Mouse (Mus musculus) lung, postnatal 0 days (tissue): Measurements from ENCODE around the gene Cish. TPM values are rescaled to one million over a fixed set of nuclear protein-coding genes. Genes with fewer than 3 reads are reported as not detected.

Experiments
- ATAC-seq: fragments of 200-750 bp; cut with Nextera tagmentation; 2 replicates; pipeline ENCODE4 v1.8.0; 2017; ENCODE audit warnings: moderate library complexity
- DNase-seq: peaks from one replicate; pipeline ENCODE4 v3.0.0-alpha.2; 2016; ENCODE audit warnings: low spot score
- H3K27ac ChIP-seq: fragments of 300-500 bp; sonication (generic); 2 replicates; pipeline ENCODE4 v1.5.1; 2014; ENCODE audit warnings: antibody characterized with exemption, mild to moderate bottlenecking, low read length, mixed read lengths
- H3K27me3 ChIP-seq: fragments of 300-500 bp; sonication (generic); replicated peaks from 2 replicates; pipeline ENCODE4 v1.6.1; 2014; ENCODE audit warnings: low read length, mixed read lengths; ENCODE audit not compliant: insufficient read depth
- H3K36me3 ChIP-seq: fragments of 300-500 bp; sonication (generic); 2 replicates; pipeline ENCODE4 v1.6.1; 2014; ENCODE audit warnings: low read length, mixed read lengths; ENCODE audit not compliant: insufficient read depth
- H3K4me1 ChIP-seq: fragments of 300-500 bp; sonication (generic); 2 replicates; pipeline ENCODE4 v1.6.1; 2014; ENCODE audit warnings: antibody characterized with exemption, low read depth, low read length, mixed read lengths; ENCODE audit not compliant: insufficient read depth
- H3K4me2 ChIP-seq: fragments of 300-500 bp; sonication (generic); replicated peaks from 2 replicates; pipeline ENCODE4 v1.6.1; 2014; ENCODE audit warnings: low read depth, mild to moderate bottlenecking, low read length, moderate library complexity, mixed read lengths
- H3K4me3 ChIP-seq: fragments of 300-500 bp; sonication (generic); 2 replicates; pipeline ENCODE4 v1.5.1; 2014; ENCODE audit warnings: low read depth, low read length
- H3K9ac ChIP-seq: fragments of 300-500 bp; sonication (generic); replicated peaks from 2 replicates; pipeline ENCODE4 v1.6.1; 2014; ENCODE audit warnings: low read depth, mild to moderate bottlenecking
- H3K9me3 ChIP-seq: fragments of 300-500 bp; sonication (generic); 2 replicates; pipeline ENCODE4 v1.6.1; 2016; ENCODE audit warnings: low read length, mixed read lengths
- CTCF ChIP-seq: IDR thresholded peaks from 2 replicates; pipeline ENCODE4 v1.5.1; 2016; ENCODE audit warnings: antibody characterized with exemption, mild to moderate bottlenecking
- EP300 ChIP-seq: IDR thresholded peaks from 2 replicates; pipeline ENCODE4 v1.6.1; 2016; ENCODE audit warnings: antibody characterized with exemption, mild to moderate bottlenecking, control low read depth
- WGBS: fragments of 180-500 bp; shearing (Covaris S2); extraction: QIAGEN DNeasy Blood & Tissue Kit; methylation state at CpG from one replicate; pipeline ENCODE4 v1.1.7; 2014; 5-methylcytosine and 5-hydroxymethylcytosine counted together
- polyA plus RNA-seq: library from polyadenylated mRNA; unstranded; fragments of >200 nt; fragmentation: Nextera tagmentation; extraction: Ambion mirVana; gene quantifications from 2 replicates; pipeline ENCODE4 v1.2.1, GENCODE M21; 2015

Gene Cish
- polyA plus RNA-seq, 1 experiment from 2014 or later, result 49.2 TPM

DNA sequence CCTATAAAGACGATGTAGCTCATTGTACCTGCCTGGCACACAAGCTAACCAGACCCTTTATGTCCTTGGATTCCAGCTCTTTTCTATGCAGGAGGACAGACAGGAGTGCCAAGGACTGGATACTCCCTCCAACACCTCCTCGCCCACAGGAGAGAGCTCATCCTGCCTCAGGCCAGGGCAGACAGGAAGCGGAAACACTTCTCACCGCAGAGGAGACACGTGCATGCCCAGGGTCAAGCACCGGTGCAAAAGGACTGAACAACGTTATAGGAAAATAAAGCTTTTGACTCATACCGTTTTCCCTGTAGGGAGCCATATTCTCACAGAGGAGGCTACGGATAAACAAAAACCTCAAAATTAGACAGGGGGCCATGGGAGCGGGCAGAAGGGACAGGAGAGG, 22.6 kb upstream of the Cish start:
- H3K27ac ChIP-seq, result no peak overlapping the region
- no peak for TF ChIP-seq CTCF
- no peak for TF ChIP-seq EP300
- WGBS, result 47% methylated on average over 10 of the region's 10 CpGs
- H3K4me3 ChIP-seq, result no peak overlapping the region
- ATAC-seq (no peak), DNase-seq (no peak)
- no peaks in the 10 kb centered on the region for H3K9me3 ChIP-seq
- H3K9ac ChIP-seq, result no peak overlapping the region
- H3K4me2 ChIP-seq, result no peak overlapping the region
- H3K36me3 ChIP-seq, result no peaks in the 10 kb centered on the region
- H3K4me1 ChIP-seq, result no peaks in the 10 kb centered on the region
- H3K27me3 ChIP-seq, result no peaks in the 10 kb centered on the region

GRCm38 (mm10) chr9:107274751-107275150, 21.1 kb upstream of the Cish start:
- H3K27me3 ChIP-seq, result no peaks in the 10 kb centered on the region
- WGBS, result 71% methylated on average over 6 of the region's 6 CpGs
- DNase-seq (no peak), ATAC-seq (no peak)
- no peak overlapping the region for H3K9ac ChIP-seq
- H3K36me3 ChIP-seq, result no peaks in the 10 kb centered on the region
- H3K4me2 ChIP-seq, result no peak overlapping the region
- no peak overlapping the region for H3K4me3 ChIP-seq
- peaks cover 5% of the 10 kb centered on the region; the same call in 1 of the 2 replicates for H3K4me1 ChIP-seq
- H3K27ac ChIP-seq, result no peak overlapping the region
- no peaks in the 10 kb centered on the region for H3K9me3 ChIP-seq
- no peak for TF ChIP-seq CTCF
- no peak for TF ChIP-seq EP300

DNA sequence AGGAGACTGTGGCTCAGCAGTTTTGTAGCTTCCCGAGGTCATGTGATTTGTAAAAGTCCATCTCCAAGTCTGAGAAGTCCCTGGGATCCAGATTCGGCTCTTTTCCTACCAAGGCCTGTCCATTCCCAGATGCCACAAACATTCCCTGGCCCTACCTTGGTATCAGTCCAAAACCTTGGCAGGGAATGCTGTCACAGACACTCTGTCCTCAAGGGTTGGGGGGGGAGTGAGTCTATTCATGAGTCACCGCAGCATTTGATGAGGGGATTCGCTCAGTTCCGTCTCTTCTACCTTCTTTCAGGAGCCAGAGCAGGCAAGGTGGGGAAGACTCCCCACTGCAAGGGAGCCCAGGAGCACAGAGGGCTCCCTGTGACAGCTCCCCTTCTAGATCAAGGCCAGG, 20.1 kb upstream of the Cish start:
- no peak for DNase-seq
- Histone ChIP-seq H3K9me3 (no peaks in the 10 kb centered on the region), H3K27ac (no peak overlapping the region), H3K36me3 (no peaks in the 10 kb centered on the region), H3K4me1 (peaks cover 11% of the 10 kb centered on the region), H3K9ac (no peak overlapping the region), H3K4me2 (no peak overlapping the region), H3K4me3 (no peak overlapping the region), H3K27me3 (no peaks in the 10 kb centered on the region)
- WGBS, result 81% methylated on average over 5 of the region's 5 CpGs
- ATAC-seq, result no peak
- TF ChIP-seq CTCF (no peak), EP300 (no peak)

DNA sequence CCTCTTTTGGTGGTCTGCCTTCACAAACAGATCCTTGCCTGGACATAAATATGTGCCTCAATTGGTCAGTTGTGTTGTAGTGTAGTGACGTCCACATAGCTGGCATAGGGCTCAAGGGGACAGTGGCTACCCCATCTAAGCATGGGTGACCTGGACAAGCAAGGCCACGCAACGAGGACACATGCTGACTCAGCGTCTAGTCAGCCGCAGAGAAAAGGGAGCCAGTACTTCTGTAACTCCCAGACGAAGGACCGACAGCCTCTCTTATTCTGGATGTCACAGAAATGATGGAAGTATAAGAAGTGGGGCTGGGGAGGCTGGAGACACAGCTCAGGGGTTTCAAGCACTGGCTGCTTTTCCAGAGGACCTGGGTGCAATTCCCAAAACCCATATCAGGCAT, 18.2 kb upstream of the Cish start:
- peaks cover 11% of the 10 kb centered on the region for H3K4me1 ChIP-seq
- H3K36me3 ChIP-seq, result no peaks in the 10 kb centered on the region
- H3K4me3 ChIP-seq, result no peak overlapping the region
- WGBS, result 74% methylated on average over 7 of the region's 7 CpGs
- H3K9me3 ChIP-seq, result no peaks in the 10 kb centered on the region
- H3K4me2 ChIP-seq, result no peak overlapping the region
- TF ChIP-seq CTCF, result no peak
- TF ChIP-seq EP300, result no peak
- no peak overlapping the region for H3K27ac ChIP-seq
- H3K27me3 ChIP-seq, result no peaks in the 10 kb centered on the region
- no peak overlapping the region for H3K9ac ChIP-seq
- ATAC-seq (no peak), DNase-seq (no peak)

- Histone ChIP-seq H3K9me3 (no peaks in the 10 kb centered on the region), H3K4me3 (no peak overlapping the region), H3K27ac (no peak overlapping the region), H3K36me3 (no peaks in the 10 kb centered on the region), H3K9ac (no peak overlapping the region), H3K4me1 (peaks cover 11% of the 10 kb centered on the region), H3K4me2 (no peak overlapping the region), H3K27me3 (no peaks in the 10 kb centered on the region)
- TF ChIP-seq EP300, result no peak
- TF ChIP-seq CTCF, result no peak
- 50% methylated on average over 4 of the region's 4 CpGs for WGBS
- ATAC-seq (no peak), DNase-seq (no peak)
Observed at GRCm38 (mm10) chr9:107278126-107278525, 17.7 kb upstream of the Cish start.

DNA sequence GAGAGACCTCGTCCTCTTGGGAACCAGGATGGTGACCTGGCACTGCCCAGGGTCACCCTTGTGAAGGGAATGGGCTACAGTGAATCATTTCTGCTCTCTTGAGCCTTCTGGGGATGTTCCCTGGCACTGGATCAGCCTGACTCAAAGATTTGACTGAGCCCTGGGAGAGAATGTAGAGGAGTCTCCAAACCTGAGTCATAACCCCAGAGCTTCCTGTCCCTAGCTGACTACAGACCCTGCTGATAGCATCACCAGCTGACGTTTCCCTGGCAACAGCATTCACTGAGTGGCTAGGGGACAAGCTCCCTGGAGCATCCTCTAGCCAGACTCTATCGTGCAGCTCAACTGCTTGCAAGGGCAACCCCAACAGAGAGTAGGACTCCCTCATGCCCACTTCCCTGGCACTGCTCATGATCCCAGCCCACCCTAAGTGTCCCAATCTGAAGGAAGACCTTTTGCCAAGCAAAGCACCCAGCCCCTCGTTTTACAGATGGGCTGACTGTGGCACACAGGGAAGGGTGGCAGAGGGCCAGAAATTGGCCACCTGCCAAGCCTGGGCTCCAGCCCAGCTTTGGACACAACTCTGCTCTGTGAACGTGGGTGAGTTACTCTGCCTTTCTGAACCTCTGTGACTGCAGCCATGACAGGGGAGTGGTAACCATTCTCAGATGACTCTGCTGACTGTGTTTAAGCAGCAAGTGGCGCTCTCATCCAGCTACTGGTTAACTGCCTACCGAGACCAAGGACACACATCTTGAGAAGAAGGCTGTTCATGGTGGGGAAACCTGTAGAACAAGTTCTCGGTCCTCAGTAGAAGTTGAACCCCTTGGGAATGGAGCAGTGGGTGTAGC, 17.1 kb upstream of the Cish start:
- TF ChIP-seq EP300 (peak; percentile 51; the same call in 1 of the 2 replicates), CTCF (peak; percentile 58)
- Histone ChIP-seq H3K4me3 (no peak overlapping the region), H3K27me3 (no peaks in the 10 kb centered on the region), H3K4me2 (no peak overlapping the region), H3K36me3 (no peaks in the 10 kb centered on the region), H3K4me1 (peaks cover 11% of the 10 kb centered on the region), H3K9ac (no peak overlapping the region), H3K27ac (no peak overlapping the region), H3K9me3 (no peaks in the 10 kb centered on the region)
- WGBS, result 38% methylated on average over 8 of the region's 8 CpGs
- peak; percentile 84 for ATAC-seq
- peak; percentile 91 for DNase-seq
